Mouse (Mus musculus): ENCODE results near the gene 1700001L19Rik. TPM values are rescaled to one million over a fixed set of nuclear protein-coding genes. Genes with fewer than 3 reads are reported as not detected.

1700001L19Rik gene
- polyA plus RNA-seq, 1 experiment: 0.07 TPM

DNA sequence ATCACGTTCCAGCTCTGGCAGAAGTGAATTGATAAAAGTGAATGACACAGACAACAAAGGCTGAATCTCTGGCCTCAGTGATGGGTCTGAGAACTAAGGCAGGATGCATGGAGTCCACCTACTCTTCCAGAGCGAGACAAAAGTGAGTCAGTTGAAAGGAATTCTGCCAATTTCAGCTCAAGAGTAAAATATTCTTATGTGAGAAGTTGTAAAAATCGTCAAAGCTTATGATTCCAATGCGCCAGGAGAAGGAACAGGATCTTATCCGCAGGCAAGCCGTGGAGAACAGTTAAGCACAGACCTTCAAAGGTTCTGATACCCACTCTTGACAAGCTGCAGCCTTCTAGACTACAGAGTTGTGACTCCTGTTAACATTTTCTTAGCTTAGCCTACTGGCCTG lies 5.9 kb downstream of the 1700001L19Rik start:
- WGBS: 69% methylated on average over 6 of the region's 6 CpGs

DNA sequence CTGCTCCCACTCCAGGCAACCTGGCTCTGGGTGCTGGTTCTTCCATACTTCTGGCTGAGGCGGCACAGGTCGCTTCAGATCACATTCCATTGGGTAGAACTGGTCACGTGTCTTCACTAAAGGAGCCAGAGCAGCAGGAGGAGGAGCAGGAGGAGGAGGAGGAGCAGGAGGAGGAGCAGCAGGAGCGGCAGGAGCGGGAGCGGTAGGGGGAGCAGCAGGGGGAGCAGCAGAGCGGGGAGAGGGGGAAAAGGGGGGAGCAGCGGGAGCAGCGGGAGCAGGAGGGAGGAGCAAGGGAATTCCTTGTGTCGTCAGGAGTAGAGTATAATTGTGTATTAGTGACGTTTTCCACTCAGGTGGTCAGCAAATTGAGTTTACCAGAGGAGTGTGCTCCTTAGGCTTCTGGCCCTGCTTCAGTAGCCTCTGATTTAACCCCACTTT lies 8.5 kb downstream of the 1700001L19Rik start:
- WGBS: 4% methylated on average over 8 of the region's 11 CpGs
- no peak for DNase-seq (ENCODE audit: low read depth, low spot score)

More for the DNA sequence above, 5.9 kb downstream of the 1700001L19Rik start:
- no peak for DNase-seq (ENCODE audit: low read depth, low spot score)

DNA sequence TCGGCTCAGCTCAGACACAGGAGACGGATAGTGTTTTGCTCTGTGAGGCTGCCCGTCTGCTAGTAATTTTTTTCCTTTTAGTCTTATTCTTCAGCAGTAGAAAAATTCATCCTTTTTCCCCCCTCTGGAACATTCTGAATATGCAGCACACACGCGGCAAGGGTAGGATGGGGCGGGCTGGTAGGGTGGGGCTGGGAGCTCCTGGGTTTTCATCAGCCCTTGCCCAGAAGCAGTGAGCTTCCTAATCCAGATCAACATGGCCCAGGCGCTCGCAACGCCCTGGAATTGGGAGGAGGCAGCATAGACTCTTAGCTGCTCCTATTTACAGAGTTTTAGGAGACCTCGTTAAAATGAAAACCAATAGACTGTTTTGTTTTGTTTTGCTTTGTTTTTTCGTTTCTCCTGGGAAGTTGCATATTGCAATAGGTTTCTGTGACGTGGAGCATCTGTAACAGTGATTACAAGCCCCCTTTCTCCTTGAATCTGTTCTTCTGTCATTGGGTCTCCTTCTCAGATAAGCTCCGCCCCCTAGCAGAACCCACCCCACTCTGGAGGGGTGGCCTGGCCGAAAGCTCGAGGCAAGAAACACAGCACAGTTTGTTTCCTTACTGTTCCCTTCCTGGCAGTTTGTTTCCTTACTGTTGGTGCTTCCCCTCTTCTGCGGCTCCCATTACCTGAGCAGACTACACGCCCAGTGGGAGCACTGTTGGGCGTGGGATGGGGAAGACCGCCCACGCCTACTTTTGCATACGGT lies 10.6 kb downstream of the 1700001L19Rik start:
- DNase-seq (ENCODE audit: low read depth, low spot score): no peak
- WGBS: 29% methylated on average over 21 of the region's 21 CpGs

- 62% methylated on average over 6 of the region's 6 CpGs for WGBS
- no peak for DNase-seq (ENCODE audit: low read depth, low spot score)
Observed at GRCm38 (mm10) chr13:68622792-68623191, 25.6 kb downstream of the 1700001L19Rik start.

DNA sequence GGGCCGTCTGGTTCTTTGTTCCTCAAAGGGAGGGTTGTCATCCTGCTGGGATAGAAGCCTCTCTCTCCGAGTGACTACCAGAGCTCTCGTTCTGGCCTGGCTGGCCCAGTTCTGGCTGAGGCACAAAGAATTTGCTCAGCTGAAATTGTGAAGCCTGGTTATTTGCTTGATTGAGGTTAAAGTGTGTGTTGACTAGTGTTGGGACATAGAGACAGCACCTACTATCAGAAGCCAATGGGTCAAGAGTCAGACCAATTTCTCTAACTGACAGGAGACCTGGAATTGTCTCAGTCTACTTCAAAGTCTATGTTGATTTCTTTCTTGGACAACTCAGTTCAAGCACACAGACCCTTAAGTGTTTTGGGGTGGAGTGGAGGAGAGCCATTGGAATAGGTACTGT lies 29.8 kb downstream of the 1700001L19Rik start:
- 69% methylated on average over 3 of the region's 3 CpGs for WGBS
- no peak for DNase-seq (ENCODE audit: low read depth, low spot score)

- DNase-seq (ENCODE audit: low read depth, low spot score): no peak
- WGBS: 100% methylated on average over 1 of the region's 1 CpGs
Observed at GRCm38 (mm10) chr13:68642786-68643185, 45.6 kb downstream of the 1700001L19Rik start.

Other genes starting within 250 kb of the 1700001L19Rik start
- 4.6 and 6.6 TPM in 2 replicates for gene Mtrr, start 15.3 kb upstream of the 1700001L19Rik start, polyA plus RNA-seq (2012; rRNA removed)
- gene Fastkd3, start 15.2 kb upstream of the 1700001L19Rik start, polyA plus RNA-seq (2012; rRNA removed): 8.6 and 16.5 TPM in 2 replicates